Mouse (Mus musculus) midbrain, embryonic 12.5 days (tissue): ENCODE measurements around the gene Kcmf1. TPM values are rescaled to one million over a fixed set of nuclear protein-coding genes. Genes with fewer than 3 reads are reported as not detected.
"Not testable (repeated sequence)": the region's sequence is repeated elsewhere in the genome, so short reads cannot be mapped to it uniquely, and the experiment has no call there.

Source experiments
- ATAC-seq: fragments of 200-750 bp; cut with Nextera tagmentation; 2 replicates; pipeline ENCODE4 v1.8.0; 2017; ENCODE audit warnings: low read depth, moderate TSS enrichment, moderate library complexity; ENCODE audit not compliant: low FRiP score
- H3K27ac ChIP-seq: fragments of 300-500 bp; sonication (generic); replicated peaks from 2 replicates; pipeline ENCODE4 v1.5.1; 2016; ENCODE audit warnings: mild to moderate bottlenecking
- H3K27me3 ChIP-seq: fragments of 300-500 bp; sonication (generic); 2 replicates; pipeline ENCODE4 v1.6.1; 2016; ENCODE audit warnings: mild to moderate bottlenecking
- H3K36me3 ChIP-seq: fragments of 300-500 bp; sonication (generic); 2 replicates; pipeline ENCODE4 v1.6.1; 2016
- H3K4me1 ChIP-seq: fragments of 300-500 bp; sonication (generic); 2 replicates; pipeline ENCODE4 v1.6.1; 2016
- H3K4me2 ChIP-seq: fragments of 300-500 bp; sonication (generic); replicated peaks from 2 replicates; pipeline ENCODE4 v1.6.1; 2016; ENCODE audit warnings: mild to moderate bottlenecking, moderate library complexity
- H3K4me3 ChIP-seq: fragments of 300-500 bp; sonication (generic); 2 replicates; pipeline ENCODE4 v1.5.1; 2016; ENCODE audit warnings: mild to moderate bottlenecking
- H3K9ac ChIP-seq: fragments of 300-500 bp; sonication (generic); replicated peaks from 2 replicates; pipeline ENCODE4 v1.6.1; 2016; ENCODE audit warnings: mild to moderate bottlenecking, moderate library complexity
- H3K9me3 ChIP-seq: fragments of 300-500 bp; sonication (generic); 2 replicates; pipeline ENCODE4 v1.6.1; 2016; ENCODE audit warnings: mild to moderate bottlenecking
- WGBS: fragments of 180-500 bp; shearing (Covaris S2); methylation state at CpG from one replicate; pipeline ENCODE4 v1.1.7; 2016; 5-methylcytosine and 5-hydroxymethylcytosine counted together
- polyA plus RNA-seq: library from polyadenylated mRNA; unstranded; fragments of >200 nt; fragmentation: Nextera tagmentation; extraction: Ambion mirVana; gene quantifications from 2 replicates; pipeline ENCODE4 v1.2.1, GENCODE M21; 2016

Gene Kcmf1
- polyA plus RNA-seq, 1 experiment from 2014 or later: 33.9 TPM

DNA sequence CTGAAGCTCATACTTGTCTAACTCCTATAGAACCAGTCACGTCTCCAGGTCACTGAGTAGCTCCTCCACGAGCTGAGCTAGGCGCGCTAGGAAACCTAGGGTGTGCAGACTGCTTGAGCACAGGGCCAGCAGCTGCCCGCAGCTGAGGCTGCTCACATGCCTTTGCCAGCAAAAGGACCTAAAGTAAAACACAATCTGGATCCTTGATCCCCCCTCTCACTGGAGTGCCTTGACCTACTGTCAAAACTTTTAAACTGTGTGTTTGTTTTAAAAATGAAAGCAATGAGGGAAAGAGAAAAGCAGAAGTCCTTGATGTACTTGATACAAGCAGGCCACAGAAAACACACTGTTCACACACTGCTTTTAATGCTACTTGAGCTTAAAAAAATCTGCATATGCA, 31.1 kb downstream of the Kcmf1 start:
- Histone ChIP-seq H3K9ac (no peak overlapping the region), H3K9me3 (no peaks in the 10 kb centered on the region), H3K27ac (no peak overlapping the region), H3K4me3 (no peak overlapping the region), H3K36me3 (no peaks in the 10 kb centered on the region), H3K4me1 (peaks cover 13% of the 10 kb centered on the region; the same call in 1 of the 2 replicates), H3K27me3 (no peaks in the 10 kb centered on the region), H3K4me2 (no peak overlapping the region)
- WGBS: 73% methylated on average over 5 of the region's 5 CpGs
- no peak for ATAC-seq

DNA sequence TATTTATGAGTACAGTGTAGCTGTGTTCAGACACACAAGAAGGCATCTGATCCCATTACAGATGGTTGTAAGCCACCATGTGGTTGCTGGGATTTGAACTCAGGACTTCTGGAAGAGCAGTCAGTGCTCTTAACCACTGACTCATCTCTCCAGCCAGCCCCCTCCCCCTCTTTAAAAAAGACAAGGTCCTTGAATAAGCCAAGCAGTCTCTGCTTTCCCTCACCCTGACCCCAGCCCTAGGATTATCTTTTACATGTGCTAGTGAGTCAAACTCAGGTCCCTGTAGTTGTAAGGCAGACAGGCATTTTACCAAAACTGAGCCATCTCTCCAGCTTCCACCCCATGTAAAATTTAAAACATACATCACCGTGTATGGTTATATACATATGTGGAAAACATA, 32.0 kb downstream of the Kcmf1 start:
- Histone ChIP-seq H3K4me1 (peaks cover 13% of the 10 kb centered on the region; the same call in 1 of the 2 replicates), H3K27me3 (no peaks in the 10 kb centered on the region), H3K4me3 (no peak overlapping the region), H3K9me3 (no peaks in the 10 kb centered on the region), H3K27ac (no peak overlapping the region), H3K36me3 (0 out of 2 replicates have a peak, but pooled peaks cover 3% of the 10 kb centered on the region), H3K4me2 (no peak overlapping the region), H3K9ac (no peak overlapping the region)
- ATAC-seq: no peak
- WGBS: 97% methylated on average over 1 of the region's 1 CpGs

GRCm38 (mm10) chr6:72866232-72866631, 33.5 kb downstream of the Kcmf1 start:
- Histone ChIP-seq H3K4me3 (no peak overlapping the region), H3K9ac (no peak overlapping the region), H3K27me3 (no peaks in the 10 kb centered on the region), H3K9me3 (no peaks in the 10 kb centered on the region), H3K36me3 (0 out of 2 replicates have a peak, but pooled peaks cover 3% of the 10 kb centered on the region), H3K4me2 (no peak overlapping the region), H3K4me1 (peaks cover 15% of the 10 kb centered on the region; the same call in 1 of the 2 replicates), H3K27ac (no peak overlapping the region)
- 82% methylated on average over 2 of the region's 2 CpGs for WGBS
- ATAC-seq: no peak

DNA sequence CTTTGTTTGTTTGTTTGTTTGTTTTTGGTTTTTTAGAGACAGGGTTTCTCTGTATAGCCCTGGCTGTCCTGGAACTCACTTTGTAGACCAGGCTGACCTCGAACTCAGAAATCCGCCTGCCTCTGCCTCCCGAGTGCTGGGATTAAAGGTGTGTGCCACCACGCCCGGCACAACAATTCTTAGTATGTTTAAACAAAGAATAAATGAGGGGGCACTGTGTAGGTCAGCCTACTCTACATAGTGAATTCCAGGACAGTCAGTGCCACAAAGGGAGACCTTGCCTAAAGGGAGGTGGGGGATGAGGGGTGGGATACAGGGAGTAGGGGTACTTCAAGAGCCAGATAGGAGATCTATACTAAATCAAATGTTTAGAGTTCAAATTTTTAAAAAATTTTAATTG, 37.1 kb downstream of the Kcmf1 start:
- H3K27me3 ChIP-seq, ATAC-seq, H3K4me1 ChIP-seq, H3K4me3 ChIP-seq, H3K9ac ChIP-seq, H3K27ac ChIP-seq, H3K4me2 ChIP-seq, H3K9me3 ChIP-seq: not testable (repeated sequence)
- peaks cover 14% of the 10 kb centered on the region for H3K36me3 ChIP-seq
- 89% methylated on average over 5 of the region's 5 CpGs for WGBS

- Histone ChIP-seq H3K27ac (no peak overlapping the region), H3K36me3 (peaks cover 70% of the 10 kb centered on the region), H3K4me1 (no peaks in the 10 kb centered on the region), H3K9ac (no peak overlapping the region), H3K4me2 (no peak overlapping the region), H3K9me3 (no peaks in the 10 kb centered on the region), H3K4me3 (no peak overlapping the region), H3K27me3 (no peaks in the 10 kb centered on the region)
- ATAC-seq: no peak
- WGBS: 95% methylated on average over 5 of the region's 5 CpGs
Measured at GRCm38 (mm10) chr6:72854256-72854655, 45.5 kb downstream of the Kcmf1 start.

- ATAC-seq: no peak
- no peak overlapping the region for H3K4me3 ChIP-seq
- peaks cover 76% of the 10 kb centered on the region for H3K36me3 ChIP-seq
- H3K4me2 ChIP-seq: no peak overlapping the region
- H3K27ac ChIP-seq: no peak overlapping the region
- H3K4me1 ChIP-seq: no peaks in the 10 kb centered on the region
- no peaks in the 10 kb centered on the region for H3K27me3 ChIP-seq
- no peaks in the 10 kb centered on the region for H3K9me3 ChIP-seq
- H3K9ac ChIP-seq: no peak overlapping the region
- WGBS: 87% methylated on average over 4 of the region's 4 CpGs
Measured at GRCm38 (mm10) chr6:72852180-72852579, 47.6 kb downstream of the Kcmf1 start.

- H3K27me3 ChIP-seq: no peaks in the 10 kb centered on the region
- peak; percentile 30; the same call in 1 of the 2 replicates for ATAC-seq
- 80% methylated on average over 5 of the region's 5 CpGs for WGBS
Measured at GRCm38 (mm10) chr6:72851633-72852032, 48.1 kb downstream of the Kcmf1 start.

GRCm38 (mm10) chr6:72841986-72842502, 57.7 kb downstream of the Kcmf1 start:
- no peak overlapping the region for H3K9ac ChIP-seq
- 93% methylated on average over 7 of the region's 7 CpGs for WGBS
- peaks cover 68% of the 10 kb centered on the region for H3K36me3 ChIP-seq
- no peaks in the 10 kb centered on the region for H3K9me3 ChIP-seq
- no peaks in the 10 kb centered on the region for H3K27me3 ChIP-seq
- H3K4me1 ChIP-seq: no peaks in the 10 kb centered on the region
- H3K27ac ChIP-seq: no peak overlapping the region
- H3K4me3 ChIP-seq: no peak overlapping the region
- H3K4me2 ChIP-seq: no peak overlapping the region
- ATAC-seq: no peak

More at GRCm38 (mm10) chr6:72851633-72852032, 48.1 kb downstream of the Kcmf1 start:
- Histone ChIP-seq H3K9me3 (no peaks in the 10 kb centered on the region), H3K4me1 (no peaks in the 10 kb centered on the region), H3K4me2 (no peak overlapping the region), H3K9ac (no peak overlapping the region), H3K27ac (no peak overlapping the region), H3K4me3 (no peak overlapping the region), H3K36me3 (peaks cover 76% of the 10 kb centered on the region)

GRCm38 (mm10) chr6:72840867-72841780, 58.7 kb downstream of the Kcmf1 start:
- Histone ChIP-seq H3K27ac (no peak overlapping the region), H3K4me1 (no peaks in the 10 kb centered on the region), H3K9me3 (no peaks in the 10 kb centered on the region), H3K4me3 (no peak overlapping the region), H3K9ac (no peak overlapping the region), H3K36me3 (peaks cover 59% of the 10 kb centered on the region), H3K4me2 (no peak overlapping the region), H3K27me3 (no peaks in the 10 kb centered on the region)
- 93% methylated on average over 13 of the region's 13 CpGs for WGBS
- no peak for ATAC-seq

DNA sequence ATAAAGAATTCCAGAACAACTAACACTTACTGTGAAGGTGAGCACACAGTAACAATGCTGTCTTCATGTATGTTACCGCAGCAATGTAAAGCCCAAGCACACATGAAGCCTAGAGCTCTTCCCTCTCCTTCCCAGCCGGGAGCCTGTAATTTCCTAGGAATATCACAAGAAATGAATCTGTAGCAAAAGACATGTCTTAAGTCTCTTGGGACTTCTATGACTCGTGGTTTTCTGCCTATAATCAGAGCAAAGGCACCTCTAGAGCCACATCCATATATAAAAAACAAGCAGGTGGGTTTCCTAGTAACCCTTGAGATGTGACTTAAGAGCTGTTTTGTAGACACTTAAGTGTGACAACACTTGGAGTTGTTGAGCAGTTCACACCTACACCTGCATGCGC, 62.0 kb downstream of the Kcmf1 start:
- Histone ChIP-seq H3K4me3 (no peak overlapping the region), H3K9me3 (no peaks in the 10 kb centered on the region), H3K36me3 (peaks cover 26% of the 10 kb centered on the region), H3K9ac (no peak overlapping the region), H3K27me3 (no peaks in the 10 kb centered on the region), H3K4me2 (no peak overlapping the region), H3K27ac (no peak overlapping the region), H3K4me1 (no peaks in the 10 kb centered on the region)
- 96% methylated on average over 4 of the region's 4 CpGs for WGBS
- no peak for ATAC-seq

GRCm38 (mm10) chr6:72834518-72834917, 65.3 kb downstream of the Kcmf1 start:
- Histone ChIP-seq H3K4me2 (no peak overlapping the region), H3K27ac (no peak overlapping the region), H3K4me1 (no peaks in the 10 kb centered on the region), H3K9ac (no peak overlapping the region), H3K27me3 (no peaks in the 10 kb centered on the region), H3K4me3 (no peak overlapping the region), H3K36me3 (peaks cover 5% of the 10 kb centered on the region; the same call in 1 of the 2 replicates), H3K9me3 (no peaks in the 10 kb centered on the region)
- no peak for ATAC-seq
- 67% methylated on average over 4 of the region's 4 CpGs for WGBS

GRCm38 (mm10) chr6:72831858-72832257, 67.9 kb downstream of the Kcmf1 start:
- no peak for ATAC-seq
- 0 out of 2 replicates have a peak, but pooled peaks cover 4% of the 10 kb centered on the region for H3K9me3 ChIP-seq
- no peaks in the 10 kb centered on the region for H3K36me3 ChIP-seq
- no peak overlapping the region for H3K4me2 ChIP-seq
- 0 out of 2 replicates have a peak, but pooled peaks cover 1% of the 10 kb centered on the region for H3K27me3 ChIP-seq
- H3K4me3 ChIP-seq: no peak overlapping the region
- H3K9ac ChIP-seq: no peak overlapping the region
- H3K27ac ChIP-seq: no peak overlapping the region
- 60% methylated on average over 3 of the region's 3 CpGs for WGBS
- 0 out of 2 replicates have a peak, but pooled peaks cover 2% of the 10 kb centered on the region for H3K4me1 ChIP-seq
